Mouse (Mus musculus): ENCODE data around the gene Itgb4. TPM values are rescaled to one million over a fixed set of nuclear protein-coding genes. Genes with fewer than 3 reads are reported as not detected.

The Itgb4 gene
- total and polyA plus RNA-seq, 3 experiments = 0.69 to 0.85 TPM; not detected in 1

DNA sequence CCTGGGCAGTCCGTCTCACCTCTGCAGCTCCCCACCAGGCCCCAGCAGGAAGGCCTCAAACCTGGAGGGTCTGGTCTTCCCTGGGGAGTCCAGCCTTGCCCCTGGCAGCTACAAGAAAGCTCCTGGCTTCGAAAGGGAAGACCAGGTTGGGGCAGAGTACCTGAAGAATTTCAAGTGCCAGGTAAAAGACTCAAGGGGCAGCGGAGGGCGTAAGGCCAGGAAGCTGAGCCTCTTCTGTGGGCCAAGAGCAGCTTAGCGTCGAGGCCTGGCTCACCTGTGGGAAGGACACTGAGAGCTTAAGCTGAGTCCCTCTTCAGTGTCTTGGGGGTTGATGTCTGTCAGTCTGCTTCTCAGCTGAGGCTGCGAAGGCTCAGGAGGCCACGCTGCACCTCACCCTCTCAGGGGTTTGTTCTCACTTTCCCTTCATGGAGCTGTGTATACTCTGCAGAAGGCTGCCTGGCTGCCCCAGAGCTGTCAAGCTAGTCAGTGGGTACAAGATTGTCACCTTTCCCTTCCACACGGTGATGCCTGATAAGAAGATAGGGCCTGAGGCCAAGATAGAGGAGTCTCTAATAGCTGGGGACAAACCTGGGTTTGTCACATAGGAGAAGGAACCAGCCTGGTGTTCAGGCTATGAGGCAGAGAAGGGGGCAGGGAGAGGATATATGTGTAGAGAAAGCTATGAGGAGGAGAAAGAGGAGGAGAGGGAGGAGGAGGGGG lies 79.2 kb downstream of the Itgb4 start:
- Histone ChIP-seq H3K36me3 (ENCODE audit: control insufficient read depth in 1 of 2, insufficient read depth in 2 of 2, low read length in 2 of 2) (peaks cover 23 to 35% of the 10 kb centered on the region in 2 experiments), H3K9me3 (replicated peaks; ENCODE audit: insufficient read depth, low read length) (no peaks in the 10 kb centered on the region), H3K4me3 (ENCODE audit: control insufficient read depth in 1 of 2, insufficient read depth in 1 of 2, low read depth in 2 of 2, low read length in 2 of 2) (no peak overlapping the region), H3K27ac (ENCODE audit: control insufficient read depth, low read depth, low read length) (peak overlapping the region; percentile 29; the same call in 1 of the 2 replicates), H3K4me1 (ENCODE audit: control insufficient read depth in 1 of 2, insufficient read depth in 2 of 2, low read length in 2 of 2) (peaks cover 21 to 48% of the 10 kb centered on the region in 2 experiments), H3K79me2 (ENCODE audit: control insufficient read depth, insufficient read depth, low read length, poor library complexity) (no peaks in the 10 kb centered on the region), H3K27me3 (ENCODE audit: control insufficient read depth in 1 of 2, insufficient read depth in 2 of 2, low read length in 2 of 2) (no peaks in the 10 kb centered on the region), H3K9ac (ENCODE audit: control insufficient read depth, low read depth, low read length, poor library complexity, severe bottlenecking) (no peak overlapping the region)
- peak; percentile 83 for DNase-seq (ENCODE audit: low read depth, low spot score)
- peak; percentile 96 for TF ChIP-seq UBTF (IDR thresholded peaks at IDR 0.05; ENCODE audit: borderline replicate concordance, insufficient read depth, low read depth, low read length)
- peak; percentile 90 for TF ChIP-seq TCF12 (IDR thresholded peaks at IDR 0.05; ENCODE audit: low read depth, low read length)
- TF ChIP-seq RAD21 (IDR thresholded peaks at IDR 0.05; ENCODE audit: low read depth, low read length) = no peak
- TF ChIP-seq CHD1 (IDR thresholded peaks at IDR 0.05; ENCODE audit: low read depth, low read length) = no peak
- 0 out of 2 replicates have a peak, but pooled peaks have one; percentile 26 for TF ChIP-seq MYC (IDR thresholded peaks at IDR 0.05; ENCODE audit: low read depth, low read length)
- 0 out of 2 replicates have a peak, but pooled peaks have one; percentile 42 for TF ChIP-seq MAZ (IDR thresholded peaks at IDR 0.05; ENCODE audit: low read depth, low read length)
- peak; percentile 52; the same call in 1 of the 2 replicates for TF ChIP-seq ZKSCAN1 (IDR thresholded peaks at IDR 0.05; ENCODE audit: low read depth, low read length)
- peak; percentile 74 for TF ChIP-seq TAL1 (IDR thresholded peaks at IDR 0.05; ENCODE audit: low read length)
- TF ChIP-seq USF2 (IDR thresholded peaks at IDR 0.05; ENCODE audit: borderline replicate concordance in 1 of 2, insufficient read depth in 1 of 2, low read depth in 1 of 2, low read length in 2 of 2) = no peak
- TF ChIP-seq EP300 (IDR thresholded peaks at IDR 0.05; ENCODE audit: low read depth in 1 of 2, low read length in 2 of 2) = peak; percentile 81
- TF ChIP-seq NRF1 (IDR thresholded peaks at IDR 0.05; ENCODE audit: insufficient read depth, low read depth, low read length, poor library complexity, severe bottlenecking) = no peak
- no peak for TF ChIP-seq ZC3H11A (IDR thresholded peaks at IDR 0.05; ENCODE audit: low read depth, low read length)
- TF ChIP-seq RCOR1 (IDR thresholded peaks at IDR 0.05; ENCODE audit: low read depth, low read length) = peak; percentile 77
- peak; percentile 87 for TF ChIP-seq SIN3A (IDR thresholded peaks at IDR 0.05; ENCODE audit: low read length)
- TF ChIP-seq ZMIZ1 (IDR thresholded peaks at IDR 0.05; ENCODE audit: low read depth, low read length) = peak; percentile 56; the same call in 1 of the 2 replicates
- no peak for TF ChIP-seq ZNF384 (IDR thresholded peaks at IDR 0.05; ENCODE audit: low read depth, low read length)
- 0 out of 2 replicates have a peak, but pooled peaks have one; percentile 35 for TF ChIP-seq HCFC1 (IDR thresholded peaks at IDR 0.05; ENCODE audit: low read depth, low read length)
- peak; percentile 88 for TF ChIP-seq GATA1 (IDR thresholded peaks at IDR 0.05; ENCODE audit: low read depth, low read length)
- peak; percentile 92 for TF ChIP-seq TBP (IDR thresholded peaks at IDR 0.05; ENCODE audit: low read depth, low read length)
- TF ChIP-seq ETS1 (IDR thresholded peaks at IDR 0.05; ENCODE audit: low read depth, low read length) = peak; percentile 82
- TF ChIP-seq KAT2A (conservative IDR thresholded peaks at IDR 0.05; ENCODE audit: low read depth, low read length) = 0 out of 2 replicates have a peak, but pooled peaks have one; percentile 29
- TF ChIP-seq E2F4 (IDR thresholded peaks at IDR 0.05; ENCODE audit: borderline replicate concordance, low read depth, low read length) = no peak
- 0 out of 2 replicates have a peak, but pooled peaks have one; percentile 28 for TF ChIP-seq NELFE (IDR thresholded peaks at IDR 0.05; ENCODE audit: low read depth, low read length)
- TF ChIP-seq MAX (IDR thresholded peaks at IDR 0.05; ENCODE audit: low read length) = 0 out of 2 replicates have a peak, but pooled peaks have one; percentile 49
- no peak for TF ChIP-seq POLR2AphosphoS2 (IDR thresholded peaks at IDR 0.05; ENCODE audit: low read length)
- TF ChIP-seq MEF2A (IDR thresholded peaks at IDR 0.05; ENCODE audit: extremely low read depth, insufficient replicate concordance, low read depth, low read length, poor library complexity, severe bottlenecking) = peak; percentile 50; the same call in 1 of the 2 replicates
- no peak for TF ChIP-seq MAFK (IDR thresholded peaks at IDR 0.05; ENCODE audit: borderline replicate concordance, low read depth, low read length)
- peak; percentile 53; the same call in 1 of the 2 replicates for TF ChIP-seq BHLHE40 (IDR thresholded peaks at IDR 0.05; ENCODE audit: borderline replicate concordance, low read depth, low read length)
- peak; percentile 80 for TF ChIP-seq MXI1 (IDR thresholded peaks at IDR 0.05; ENCODE audit: low read depth, low read length)
- TF ChIP-seq ELF1 (IDR thresholded peaks at IDR 0.05; ENCODE audit: low read depth, low read length) = 0 out of 2 replicates have a peak, but pooled peaks have one; percentile 39
- TF ChIP-seq CHD2 (IDR thresholded peaks at IDR 0.05; ENCODE audit: low read length) = peak; percentile 28; the same call in 1 of the 2 replicates

Measured in MEL (cell line).